Mouse (Mus musculus): ENCODE measurements around the gene Dkk1.
"Not testable (repeated sequence)": the region's sequence is repeated elsewhere in the genome, so short reads cannot be mapped to it uniquely, and the experiment has no call there.

Gene Dkk1

DNA sequence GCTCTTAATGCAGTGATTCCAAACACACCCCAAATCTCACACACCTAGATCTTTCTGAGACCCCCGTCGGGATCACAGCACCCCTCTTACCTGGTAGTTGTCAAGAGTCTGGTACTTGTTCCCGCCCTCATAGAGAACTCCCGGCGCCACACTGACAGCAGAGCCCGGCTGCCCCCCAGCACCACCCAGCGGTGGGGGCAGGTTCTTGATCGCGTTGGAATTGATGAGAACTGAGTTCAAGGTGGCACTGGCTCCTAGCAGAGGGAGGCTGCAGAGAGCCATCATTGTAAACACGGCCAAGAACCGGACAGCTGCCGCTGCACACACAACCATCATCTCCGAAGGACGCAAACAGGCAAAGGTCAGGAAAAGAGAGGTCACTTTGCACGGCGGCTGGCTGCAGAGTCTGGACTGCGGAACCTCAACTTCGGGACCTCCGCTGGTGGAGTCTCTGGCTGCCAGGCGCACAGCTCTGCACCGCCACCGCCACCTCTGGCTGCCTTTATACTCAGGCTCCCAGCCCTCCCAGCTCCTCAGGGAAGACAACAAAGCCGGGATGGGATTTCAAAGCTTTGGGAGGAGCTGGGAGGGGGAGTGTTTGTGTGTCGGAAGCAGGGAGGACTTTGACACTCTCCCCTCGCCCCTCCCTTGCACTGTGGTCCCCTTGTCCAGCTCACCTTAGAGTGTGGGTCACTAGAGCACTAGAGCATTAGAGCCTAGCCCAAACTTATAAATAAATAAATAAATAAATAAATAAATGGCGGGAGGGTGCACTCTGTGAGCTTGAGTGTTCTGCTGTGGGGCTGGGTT lies at the start of gene Dkk1:
Gene Dkk1, minus strand, starts transcription at position 622 of the 810 bp plus-strand sequence.
- DNase-seq (ENCODE audit: low spot score) = peak; percentile 88

DNA sequence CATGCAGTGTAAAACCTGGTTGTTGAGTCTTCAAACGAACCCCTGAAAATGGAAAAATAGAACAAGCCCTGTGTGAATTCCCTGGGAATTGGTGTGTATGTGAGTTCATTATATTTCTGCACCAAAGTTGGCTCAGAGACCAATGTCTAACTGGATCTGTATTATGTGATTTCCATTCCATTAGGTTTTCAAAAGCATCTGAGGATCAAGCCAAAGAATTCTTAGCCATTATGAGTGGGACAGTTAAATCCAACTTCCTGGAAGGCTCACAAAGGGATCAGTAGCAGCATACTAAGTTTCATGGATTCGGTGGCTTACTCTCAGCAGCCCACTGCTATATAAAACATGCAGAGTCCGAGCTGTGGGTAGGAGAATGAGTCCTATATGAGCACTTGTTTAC lies 36.9 kb upstream of the Dkk1 start:
- no peak for DNase-seq (ENCODE audit: low spot score)

DNA sequence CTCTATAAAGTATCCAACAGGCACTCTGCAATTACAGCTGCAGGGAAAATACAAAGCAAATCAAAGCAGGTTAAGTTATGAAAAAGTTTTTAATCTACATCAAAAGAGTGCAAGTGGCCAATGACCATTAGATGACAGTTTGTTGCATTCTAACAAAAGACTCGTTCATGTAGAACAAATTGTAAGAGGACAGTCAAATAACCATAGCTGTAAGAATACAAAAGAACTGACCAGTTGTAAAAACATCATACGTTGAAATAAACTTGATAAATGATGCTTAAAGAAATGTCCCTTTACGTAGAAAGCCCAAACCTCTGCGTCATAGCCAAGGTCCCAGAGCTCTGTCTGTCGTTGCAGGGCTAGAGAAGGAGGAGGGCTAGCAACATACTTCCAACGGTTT lies 15.1 kb upstream of the Dkk1 start:
- no peak for DNase-seq (ENCODE audit: low spot score)

- DNase-seq (ENCODE audit: low spot score) = no peak
Observed at GRCm38 (mm10) chr19:30563876-30564275, 14.4 kb upstream of the Dkk1 start.

- DNase-seq (ENCODE audit: low spot score) = no peak
Observed at GRCm38 (mm10) chr19:30558024-30558423, 8.6 kb upstream of the Dkk1 start.

- DNase-seq (ENCODE audit: low spot score) = peak; percentile 89
Observed at GRCm38 (mm10) chr19:30554467-30554881, 5.0 kb upstream of the Dkk1 start.

DNA sequence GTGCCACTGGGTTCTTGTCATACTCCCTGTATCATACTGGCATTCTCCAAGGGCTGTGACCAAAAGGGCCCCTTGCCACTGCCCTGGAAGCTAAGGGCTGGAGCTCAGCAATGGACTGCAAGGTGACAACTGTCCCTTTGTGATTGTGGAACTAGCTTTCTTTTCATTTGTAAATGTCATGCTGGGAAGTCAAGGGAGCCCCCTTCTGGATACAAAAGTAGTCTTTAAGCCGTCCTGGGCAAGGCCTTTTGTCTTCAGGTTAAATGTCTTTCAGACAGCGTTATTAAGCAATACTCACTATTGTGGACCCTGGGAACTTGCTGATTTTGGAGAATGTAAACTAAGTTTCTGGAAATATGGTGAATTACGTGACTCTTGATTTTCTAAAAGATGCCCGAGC lies 4.3 kb upstream of the Dkk1 start:
- peak; percentile 67 for DNase-seq (ENCODE audit: low spot score)

DNA sequence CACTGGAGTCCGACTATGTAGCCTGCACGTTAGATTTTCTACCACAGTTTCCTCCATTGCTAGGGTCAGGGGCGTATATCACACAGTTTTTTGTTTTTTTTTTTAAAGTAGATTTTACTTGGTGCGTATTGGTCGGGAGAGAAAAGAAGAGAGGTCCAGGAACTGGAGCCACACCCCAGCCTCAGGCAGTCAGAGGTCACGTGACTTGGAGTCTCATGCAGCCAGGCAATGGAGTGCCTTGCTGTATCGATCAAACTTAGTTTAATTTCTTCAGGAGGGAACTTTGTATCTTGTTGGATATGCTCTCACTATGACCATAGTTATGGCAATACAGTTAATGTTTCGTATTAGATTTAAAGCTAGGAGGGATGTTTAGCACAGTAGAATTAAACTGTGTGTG lies 2.8 kb upstream of the Dkk1 start:
- no peak for DNase-seq (ENCODE audit: low spot score)

GRCm38 (mm10) chr19:30549854-30550647 lies 586 bp upstream of the Dkk1 start:
- DNase-seq (ENCODE audit: low spot score) = peak; percentile 53

DNA sequence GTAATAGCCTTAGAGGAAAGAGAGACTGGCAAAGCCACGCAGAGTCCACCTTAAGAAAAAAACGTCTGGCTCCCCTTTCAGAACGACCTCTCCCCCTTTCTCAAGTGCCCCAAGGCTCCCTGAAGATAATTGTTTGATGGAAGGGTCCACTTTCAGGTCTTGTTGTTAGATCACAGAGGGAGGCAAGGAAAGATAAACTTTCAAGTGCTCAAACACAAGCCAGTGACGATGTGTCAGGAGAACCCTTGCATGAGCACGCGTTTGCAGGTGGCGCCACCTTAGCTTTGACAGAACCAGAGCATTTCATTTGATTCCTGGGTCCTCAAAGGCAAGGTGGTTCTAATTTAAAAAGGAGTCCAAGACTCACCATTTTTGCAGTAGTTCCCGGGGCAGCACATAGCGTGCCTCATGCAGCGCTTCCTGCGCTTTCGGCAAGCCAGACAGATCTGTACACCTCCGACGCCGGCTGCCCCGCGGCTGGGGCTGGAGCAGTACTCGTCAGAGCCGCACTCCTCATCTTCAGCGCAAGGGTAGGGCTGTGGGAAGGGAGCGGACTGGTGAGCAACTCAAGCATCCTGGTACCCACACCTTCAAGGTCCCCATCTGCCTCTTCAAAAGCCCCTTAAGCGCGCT lies 938 bp downstream of the Dkk1 start:
- DNase-seq (ENCODE audit: low spot score) = peak; percentile 62

DNA sequence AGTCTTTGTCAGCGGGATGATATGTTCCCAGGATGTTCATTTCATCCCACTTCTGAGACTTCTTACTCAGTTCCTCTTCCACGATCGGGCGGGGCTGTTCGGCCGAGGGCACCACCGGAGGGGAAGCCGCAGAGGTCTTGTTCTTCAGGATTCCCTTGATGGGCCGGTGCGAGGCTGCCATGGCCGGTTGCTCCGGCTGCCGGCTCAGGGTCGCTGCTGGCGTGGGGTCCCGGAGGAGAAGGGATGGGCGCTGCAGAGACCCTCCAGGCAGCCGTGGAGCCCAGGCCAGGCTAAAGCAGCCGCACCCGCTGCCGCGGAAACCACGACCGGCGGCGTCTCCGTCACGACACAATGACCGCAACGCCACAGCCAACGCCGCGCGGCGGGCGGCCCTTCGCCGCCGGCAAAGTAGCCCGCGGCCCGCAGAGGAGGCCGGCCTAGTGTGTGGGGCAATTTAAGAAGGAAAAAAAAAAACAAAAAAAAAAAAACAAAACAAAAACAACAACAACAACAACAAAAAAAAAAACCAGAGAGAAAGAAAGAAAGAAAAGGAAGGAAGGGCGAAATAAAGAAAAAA lies 10.0 kb downstream of the Dkk1 start:
- DNase-seq (ENCODE audit: low spot score) = not testable (repeated sequence)

DNA sequence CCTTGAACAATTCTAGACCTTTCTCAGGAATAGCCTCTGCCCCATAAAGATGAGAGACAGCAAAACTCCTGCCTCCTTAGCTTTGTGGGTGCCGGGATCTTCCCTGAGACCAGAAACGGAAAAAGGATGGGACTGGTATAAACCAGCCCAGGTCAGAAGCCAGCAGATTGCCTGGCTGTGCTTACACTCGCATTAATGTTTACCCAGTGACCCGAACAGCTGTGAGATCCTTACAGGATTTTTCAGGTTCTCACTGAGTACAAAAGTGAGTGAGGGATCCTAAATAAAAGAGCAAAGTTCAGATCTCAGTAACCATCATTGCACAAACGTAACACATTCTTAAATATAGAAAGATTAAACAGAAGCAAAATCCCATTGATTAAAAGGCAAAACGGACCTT lies 32.7 kb downstream of the Dkk1 start:
- DNase-seq (ENCODE audit: low spot score) = no peak

- DNase-seq (ENCODE audit: low spot score) = no peak
Observed at GRCm38 (mm10) chr19:30510481-30510880, 39.0 kb downstream of the Dkk1 start.

DNA sequence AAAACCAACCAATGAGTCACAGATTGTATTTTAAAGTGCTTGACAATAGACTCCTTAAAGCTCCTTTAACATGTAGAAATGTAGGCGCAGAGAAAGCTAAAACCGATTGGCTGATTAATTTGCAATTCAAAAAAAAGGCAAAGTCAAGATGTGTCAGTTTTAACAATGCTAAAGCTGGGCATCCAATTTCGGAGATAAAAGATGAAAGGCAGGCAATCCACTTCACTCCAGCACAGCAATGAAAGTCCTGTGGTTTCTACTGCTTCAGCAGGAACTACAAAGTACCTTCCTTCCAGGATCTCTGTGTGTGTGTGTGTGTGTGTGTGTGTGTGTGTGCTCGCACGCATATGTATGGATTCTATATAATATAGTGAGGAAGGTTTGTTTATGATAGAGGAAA lies 44.0 kb downstream of the Dkk1 start:
- no peak for DNase-seq (ENCODE audit: low spot score)
